Mouse (Mus musculus): ENCODE measurements around the gene Pdzd7. TPM values are rescaled to one million over a fixed set of nuclear protein-coding genes. Genes with fewer than 3 reads are reported as not detected.

Pdzd7 gene
- polyA plus RNA-seq, 3 experiments from 2014 or later: not detected

DNA sequence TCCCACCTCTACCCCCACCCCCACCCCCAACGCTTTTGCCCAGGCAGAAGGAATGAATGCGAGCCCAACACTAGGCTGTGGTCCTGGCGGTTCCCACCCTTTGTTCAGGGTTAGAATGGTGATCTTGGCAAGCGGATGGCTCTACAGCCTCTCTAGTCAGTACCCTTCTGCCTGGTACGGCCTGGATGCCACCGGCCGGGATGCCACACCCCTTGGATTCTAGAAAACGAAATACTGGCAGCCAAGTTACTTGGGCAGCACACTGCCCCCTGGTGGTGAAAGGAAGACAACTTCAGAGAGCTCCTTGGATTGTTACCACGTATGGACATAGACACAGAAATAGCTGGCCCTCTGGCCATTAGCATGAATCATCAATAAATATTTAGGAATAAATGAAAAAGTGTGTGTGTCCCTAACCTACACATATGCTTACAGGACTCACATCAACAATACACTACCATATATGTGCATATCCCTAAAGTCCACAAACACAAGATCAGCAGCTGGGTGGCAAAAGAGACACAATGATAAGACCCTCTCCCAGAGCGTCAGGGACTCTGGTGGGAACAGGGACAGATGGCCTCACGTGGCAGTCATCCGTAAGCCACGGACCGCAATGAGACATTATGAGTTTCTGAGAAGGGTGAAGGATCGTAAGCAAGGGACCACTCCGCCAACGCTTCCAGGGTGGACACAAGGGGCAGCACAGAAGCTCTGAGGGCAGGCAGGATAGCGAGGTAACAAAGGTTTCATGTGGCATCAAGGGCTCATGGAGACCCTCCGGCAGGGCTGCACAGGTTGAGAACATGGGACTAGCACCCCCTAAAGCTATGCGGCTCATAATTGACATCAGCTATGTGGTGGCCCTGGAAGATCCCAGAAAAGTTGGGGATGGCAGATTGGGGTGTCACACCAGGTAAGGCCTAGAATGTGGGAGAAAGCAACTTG lies 14.5 kb downstream of the Pdzd7 start:
- peak; percentile 53 for ATAC-seq

DNA sequence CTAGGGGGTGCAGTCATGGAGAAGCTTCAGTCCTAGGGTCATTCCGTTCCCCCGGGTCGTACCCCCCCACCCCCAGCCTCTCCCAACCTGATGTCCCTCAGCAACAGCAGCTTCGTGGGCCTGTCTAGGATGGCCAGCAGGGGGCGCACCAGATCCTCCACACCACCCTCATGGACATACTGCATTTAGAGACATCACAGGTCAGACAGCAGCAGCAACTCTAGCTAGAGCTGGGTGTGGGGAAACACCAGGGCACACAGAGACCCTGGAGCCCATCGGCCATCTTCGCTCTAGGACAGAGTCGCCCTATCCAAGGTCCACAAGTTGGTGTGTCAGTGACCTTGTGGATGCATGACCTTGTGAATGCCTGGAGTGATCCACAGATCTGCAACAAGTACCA lies 15.4 kb downstream of the Pdzd7 start:
- no peak for ATAC-seq

DNA sequence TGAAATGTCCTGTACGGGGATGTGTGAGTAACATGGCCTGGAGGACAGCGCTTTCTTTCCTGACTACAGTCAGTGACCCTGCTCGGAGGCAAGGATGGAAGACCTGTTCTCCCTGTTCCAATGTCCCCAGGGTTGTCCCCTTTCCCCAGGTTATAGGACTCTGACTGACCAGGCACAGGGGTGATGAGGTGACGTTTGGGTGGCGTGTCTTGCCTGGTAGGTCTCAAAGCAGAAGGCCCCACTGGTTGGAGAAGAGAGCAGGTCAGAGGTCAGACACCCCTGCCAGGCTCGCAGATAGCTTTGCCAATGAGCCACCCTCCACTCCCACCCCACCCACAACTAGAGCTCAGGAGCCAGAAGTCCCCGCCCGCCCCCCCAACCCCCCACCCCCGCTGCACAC lies 15.9 kb downstream of the Pdzd7 start:
- ATAC-seq: no peak

- no peak for ATAC-seq
Observed at GRCm38 (mm10) chr19:45028746-45029145, 16.8 kb downstream of the Pdzd7 start.

- no peak for ATAC-seq
Observed at GRCm38 (mm10) chr19:45027848-45028247, 17.7 kb downstream of the Pdzd7 start.

DNA sequence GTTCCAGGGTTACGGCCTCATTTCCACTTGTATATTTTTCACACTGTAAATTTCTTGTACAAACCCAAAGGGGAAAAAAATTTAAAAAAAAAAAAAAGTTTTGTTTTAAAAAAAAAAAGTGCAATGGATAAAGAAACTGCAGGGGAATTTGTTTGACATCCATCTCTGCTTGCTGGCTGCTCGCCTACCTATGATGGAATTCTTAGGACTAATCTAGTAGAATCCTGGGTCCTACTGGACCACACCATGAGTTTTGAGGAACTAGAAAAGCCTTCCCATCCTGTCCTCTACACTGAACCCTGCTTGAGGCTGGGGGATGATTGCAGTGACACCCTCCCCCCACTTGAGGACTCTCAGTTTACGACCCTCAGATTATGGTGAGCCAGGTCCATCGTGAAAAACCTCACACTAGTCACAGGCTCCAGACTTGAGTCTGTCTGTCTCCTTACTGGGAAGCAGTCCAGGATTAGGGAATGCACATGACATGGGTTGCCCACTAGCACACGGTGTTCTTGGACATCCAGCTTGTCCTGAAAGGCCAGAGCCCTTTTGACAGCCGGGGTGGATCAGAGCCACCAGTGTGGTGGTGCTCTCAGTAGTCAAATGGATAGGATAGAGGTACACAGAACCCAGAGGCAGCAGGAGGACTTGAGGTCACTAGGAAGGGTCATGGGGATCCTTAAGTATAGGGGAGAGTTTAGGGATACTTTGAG lies 18.4 kb downstream of the Pdzd7 start:
- no peak for ATAC-seq

- ATAC-seq: no peak
Observed at GRCm38 (mm10) chr19:45025937-45026568, 19.5 kb downstream of the Pdzd7 start.

DNA sequence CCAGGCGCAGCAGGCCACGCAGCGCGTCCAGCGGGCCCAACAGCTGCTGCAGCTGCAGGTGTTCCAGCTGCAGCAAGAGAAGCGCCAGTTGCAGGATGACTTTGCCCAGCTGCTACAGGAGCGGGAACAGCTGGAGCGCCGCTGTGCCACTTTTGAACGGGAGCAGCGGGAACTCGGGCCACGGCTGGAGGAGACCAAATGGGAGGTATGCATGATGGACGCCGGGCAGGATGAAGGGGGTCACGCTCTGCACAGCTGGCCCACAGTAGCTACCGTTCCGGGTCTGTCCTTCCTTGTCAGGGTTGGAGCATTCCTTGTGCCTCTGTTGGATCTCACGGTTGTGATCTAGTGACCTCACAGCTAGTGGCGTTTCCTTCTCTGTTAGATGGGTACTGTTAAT lies 20.7 kb downstream of the Pdzd7 start:
- ATAC-seq: no peak

DNA sequence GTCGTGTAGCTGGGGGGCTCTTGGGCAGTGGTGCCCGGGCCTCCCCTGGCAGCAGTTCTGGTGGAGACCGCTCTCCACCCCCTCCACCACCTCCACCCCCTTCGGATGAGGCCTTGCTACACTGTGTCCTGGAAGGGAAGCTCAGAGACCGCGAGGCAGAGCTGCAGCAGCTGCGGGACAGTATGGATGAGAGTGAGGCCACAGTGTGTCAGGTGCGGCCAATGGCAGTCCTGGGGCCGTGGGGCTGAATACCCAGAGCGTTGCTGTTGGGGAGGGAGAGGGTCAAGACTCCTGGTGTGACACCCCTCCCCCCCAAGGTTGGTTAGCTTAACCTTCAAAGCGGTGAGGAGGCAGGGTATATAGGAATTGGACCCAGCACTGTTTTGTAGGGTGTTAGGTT lies 21.5 kb downstream of the Pdzd7 start:
- ATAC-seq: no peak

DNA sequence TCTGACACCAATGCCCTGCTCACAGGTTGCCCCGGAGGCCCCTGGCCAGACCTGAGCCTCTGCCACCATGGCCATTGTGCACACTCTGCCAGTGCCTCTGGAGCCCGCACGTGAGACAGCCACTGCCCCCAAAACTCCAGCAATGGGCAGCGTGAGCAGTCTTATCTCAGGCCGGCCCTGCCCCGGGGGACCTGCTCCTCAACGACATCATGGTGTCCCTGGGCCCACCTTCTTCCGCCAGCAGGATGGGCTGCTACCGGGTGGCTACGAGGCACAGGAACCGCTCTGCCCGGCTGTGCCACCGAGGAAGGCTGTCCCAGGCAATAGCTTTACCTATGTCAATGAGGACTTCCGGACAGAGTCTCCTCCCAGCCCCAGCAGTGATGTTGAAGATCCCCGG lies 24.2 kb downstream of the Pdzd7 start:
- no peak for ATAC-seq

DNA sequence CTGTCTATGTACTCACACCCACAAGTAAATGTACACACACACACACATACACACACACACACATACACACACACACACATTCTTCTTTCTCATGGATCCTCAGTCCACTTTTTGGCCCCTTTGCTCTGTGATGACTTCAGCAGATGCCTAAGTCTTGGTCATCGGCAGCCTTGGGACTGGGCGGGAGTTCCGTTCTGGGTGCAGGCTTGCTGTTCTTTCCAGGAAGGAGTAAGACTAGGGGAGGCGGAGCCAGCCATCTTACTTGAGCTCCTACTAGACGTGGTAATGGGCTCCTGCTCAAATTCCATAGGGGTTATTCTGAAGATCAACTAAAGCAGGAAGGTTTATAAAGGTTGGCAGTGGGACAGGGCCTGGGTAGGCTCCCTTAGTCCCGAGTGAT lies 25.2 kb downstream of the Pdzd7 start:
- no peak for ATAC-seq

GRCm38 (mm10) chr19:45018351-45018831 lies 27.1 kb downstream of the Pdzd7 start:
- no peak for ATAC-seq

DNA sequence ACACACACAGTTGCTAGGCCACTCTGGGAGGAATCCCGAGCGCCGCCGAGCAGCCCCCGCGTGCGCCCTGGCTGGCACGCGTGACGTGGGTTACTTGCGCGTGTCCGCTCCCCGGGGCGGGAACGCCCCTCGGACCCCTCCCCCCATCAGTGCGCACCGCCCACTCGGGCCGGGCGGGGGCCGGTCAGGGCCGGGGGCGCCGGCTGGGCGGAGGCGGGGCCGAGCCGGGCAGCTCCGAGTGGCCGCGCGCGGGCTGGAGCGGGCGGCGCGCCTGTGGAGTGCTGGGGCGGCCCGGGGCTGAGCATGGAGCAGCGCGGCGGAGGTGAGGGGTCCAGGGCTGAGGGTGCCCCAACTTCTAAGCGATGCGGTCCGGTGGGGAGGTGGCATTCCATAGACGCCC lies 27.6 kb downstream of the Pdzd7 start:
- no peak for ATAC-seq

- ATAC-seq: no peak
Observed at GRCm38 (mm10) chr19:45017216-45017771, 28.2 kb downstream of the Pdzd7 start.

DNA sequence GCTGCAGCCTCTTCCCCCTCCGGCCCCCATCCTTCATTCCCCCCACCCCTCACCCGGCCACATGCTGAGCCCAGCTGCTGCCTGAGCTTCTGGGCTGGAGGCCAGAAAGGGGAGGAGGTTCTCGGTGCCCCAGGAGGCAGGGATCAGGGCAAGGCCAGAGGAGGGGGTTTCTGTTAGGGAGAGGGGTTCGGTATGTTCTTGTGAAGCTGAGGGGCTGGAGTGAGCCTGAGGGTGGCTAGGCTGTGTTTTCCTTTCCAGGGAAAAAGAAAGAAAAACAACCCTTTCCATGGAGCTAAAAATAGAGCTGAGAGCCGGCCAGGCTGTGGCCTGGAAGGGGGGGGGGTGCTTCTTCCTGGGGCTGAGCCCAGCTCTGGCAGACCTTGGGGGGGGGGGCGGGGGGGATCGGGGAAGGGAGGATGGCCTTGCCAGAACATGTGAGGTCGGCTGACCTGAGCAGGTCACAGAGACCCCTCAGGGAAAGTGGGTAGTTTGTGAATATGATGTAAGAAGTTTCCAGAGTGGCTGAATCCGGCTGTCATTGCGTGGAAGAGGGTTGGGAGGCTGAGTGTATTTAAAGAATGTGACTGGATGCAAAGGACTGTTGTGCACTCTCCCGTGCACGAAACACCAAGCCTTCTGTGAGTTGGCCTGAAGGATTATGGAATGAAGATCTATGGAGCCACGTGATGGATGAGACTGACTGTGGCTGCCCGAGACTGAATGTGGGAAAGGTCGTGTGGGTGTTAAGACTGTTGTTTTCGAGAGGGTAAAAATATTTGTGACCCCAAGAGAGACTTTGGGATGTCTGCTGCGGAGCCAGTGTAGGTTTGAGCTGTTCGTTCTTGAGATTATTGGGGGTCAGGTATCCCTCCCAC lies 28.9 kb downstream of the Pdzd7 start:
- no peak for ATAC-seq

- ATAC-seq: peak; percentile 66
Observed at GRCm38 (mm10) chr19:45015518-45016281, 29.8 kb downstream of the Pdzd7 start.

DNA sequence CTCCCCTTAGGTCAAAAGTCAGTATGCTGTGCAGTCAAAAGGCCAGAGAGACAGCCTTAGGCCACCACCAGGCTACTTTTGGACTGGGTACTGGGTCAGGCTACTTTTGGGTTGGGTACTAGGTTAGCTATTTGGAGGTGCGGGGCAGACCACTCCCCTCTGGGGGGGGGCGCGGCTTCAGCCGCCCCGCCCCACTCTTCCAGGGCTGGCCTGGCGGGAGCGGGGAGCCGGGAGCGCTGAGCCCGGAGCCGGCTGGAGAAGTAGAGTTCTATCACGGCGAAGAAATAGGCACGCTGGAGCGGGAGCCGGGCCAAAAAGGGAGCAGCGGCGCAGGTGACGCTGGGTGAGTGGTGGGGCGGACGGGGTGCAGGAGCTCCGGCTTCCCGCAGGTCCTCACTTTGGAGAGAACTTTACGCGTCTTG lies 30.5 kb downstream of the Pdzd7 start:
- no peak for ATAC-seq

DNA sequence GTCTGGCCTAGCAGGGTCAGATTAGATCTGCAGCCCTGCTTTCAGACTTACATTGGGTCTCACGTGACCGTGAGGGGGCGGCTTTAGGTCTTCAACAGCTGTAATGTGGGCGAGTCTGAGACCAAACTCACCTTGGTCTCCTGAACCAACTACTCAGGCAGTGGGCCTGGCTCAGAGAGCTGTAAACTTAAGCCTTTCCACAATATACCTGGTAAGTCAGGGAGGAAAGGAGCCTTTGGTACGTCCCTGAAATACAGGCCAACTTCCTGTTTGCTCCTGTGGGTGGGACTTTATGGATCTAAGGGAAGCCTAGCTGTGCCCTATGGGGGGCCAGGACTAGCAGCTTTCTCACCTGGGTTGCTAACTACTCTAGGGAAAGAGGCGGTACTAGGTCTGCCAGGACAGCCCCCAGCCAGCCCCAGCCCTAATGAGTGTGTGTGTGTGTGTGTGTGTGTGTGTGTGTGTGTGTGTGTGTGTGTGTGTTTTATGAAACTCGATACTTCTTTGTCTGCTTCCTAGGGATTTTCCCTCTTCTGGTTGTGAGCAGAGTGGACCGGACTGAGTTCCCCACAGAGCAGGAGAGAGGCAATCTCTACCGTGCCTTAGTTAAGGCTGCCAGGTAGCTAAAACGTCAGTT lies 31.1 kb downstream of the Pdzd7 start, which contains the start of gene Lzts2:
TSS of gene Lzts2 (plus strand) at position 80 of the 637 bp plus-strand sequence.
- ATAC-seq: peak; percentile 22

- ATAC-seq: no peak
Observed at GRCm38 (mm10) chr19:45013581-45014225, 31.8 kb downstream of the Pdzd7 start.

DNA sequence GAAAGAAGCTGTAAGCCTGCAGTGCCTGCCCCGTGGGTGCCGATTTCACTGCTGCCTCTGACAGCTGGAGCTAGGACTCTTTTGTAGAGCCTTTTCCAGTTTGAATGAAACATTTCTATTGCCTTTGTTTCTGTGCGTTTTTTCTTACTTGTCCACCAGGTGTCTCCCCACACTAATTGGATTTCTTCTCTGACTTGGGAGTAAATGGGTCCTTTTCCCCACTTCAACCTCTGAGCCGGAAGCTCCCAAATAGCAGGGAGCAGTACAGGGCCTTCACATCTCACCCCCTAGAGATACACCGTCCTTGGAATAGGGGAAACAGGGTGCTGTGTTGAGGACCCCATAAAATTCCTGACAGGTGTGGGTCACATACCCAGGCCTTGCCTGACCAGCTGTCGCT lies 32.9 kb downstream of the Pdzd7 start:
- ATAC-seq: no peak
